Mouse (Mus musculus): Measurements from ENCODE around the gene Hist1h2ae.
"Not testable (repeated sequence)": the region's sequence is repeated elsewhere in the genome, so short reads cannot be mapped to it uniquely, and the experiment has no call there.

Hist1h2ae gene

DNA sequence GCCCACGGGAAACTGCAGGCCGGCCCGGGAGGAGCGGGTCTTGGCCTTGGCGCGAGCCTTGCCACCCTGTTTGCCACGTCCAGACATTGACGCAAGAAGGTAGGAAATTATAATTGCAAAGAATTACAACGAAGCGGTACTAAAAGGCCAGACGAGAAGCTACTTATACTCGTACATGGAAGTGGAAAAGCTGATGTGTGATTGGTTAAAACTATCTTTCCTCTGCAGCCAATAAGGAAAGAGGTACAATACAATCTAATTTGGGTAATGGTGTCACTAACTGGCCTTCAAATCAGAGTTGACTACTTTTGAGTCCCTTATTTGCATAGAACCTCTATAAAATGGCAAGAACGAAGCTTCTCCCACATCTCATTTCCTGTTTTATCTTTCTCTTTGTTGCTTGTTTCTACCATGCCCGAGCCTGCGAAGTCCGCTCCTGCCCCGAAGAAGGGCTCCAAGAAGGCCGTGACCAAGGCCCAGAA lies at the start of gene Hist1h2ae, which contains the start of gene Hist1h2bg:
Gene Hist1h2ae (minus strand): TSS at position 199 of the 482 bp plus-strand sequence.
Gene Hist1h2bg (plus strand): TSS at position 375 of the 482 bp plus-strand sequence.
- peak; percentile 59 for DNase-seq (ENCODE audit: low spot score)

DNA sequence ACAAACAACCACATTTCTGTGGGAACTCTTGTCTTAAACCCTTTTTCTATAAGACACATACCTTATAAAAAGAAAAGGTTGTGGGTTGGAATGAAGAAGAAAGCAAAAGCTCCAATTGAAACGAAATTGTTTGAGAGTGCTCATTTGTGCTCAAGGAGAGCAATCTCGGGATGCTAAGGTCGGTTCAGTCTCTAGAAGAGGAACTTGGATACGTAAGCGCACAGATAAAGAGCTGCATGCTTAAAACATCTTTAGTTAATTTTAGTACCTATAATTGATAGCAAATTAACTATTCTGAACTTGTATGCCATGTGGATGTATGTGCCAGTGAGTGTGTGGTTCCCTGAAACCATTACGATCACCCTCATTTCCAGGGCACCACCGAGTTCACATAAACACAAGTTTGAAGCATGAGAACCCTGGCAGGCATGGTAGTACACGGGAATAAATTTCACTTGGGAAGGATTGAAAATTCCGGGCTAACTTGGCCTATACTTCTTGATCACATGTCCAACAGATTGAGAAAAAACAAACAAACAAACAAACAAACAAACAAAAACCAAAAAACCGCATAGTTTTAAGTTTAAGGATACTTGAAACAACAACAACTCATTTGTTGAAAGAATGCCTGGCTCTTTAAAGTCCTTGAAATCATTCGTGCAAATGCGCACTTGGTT lies 49.2 kb upstream of the Hist1h2ae start:
- DNase-seq (ENCODE audit: low spot score): no peak

DNA sequence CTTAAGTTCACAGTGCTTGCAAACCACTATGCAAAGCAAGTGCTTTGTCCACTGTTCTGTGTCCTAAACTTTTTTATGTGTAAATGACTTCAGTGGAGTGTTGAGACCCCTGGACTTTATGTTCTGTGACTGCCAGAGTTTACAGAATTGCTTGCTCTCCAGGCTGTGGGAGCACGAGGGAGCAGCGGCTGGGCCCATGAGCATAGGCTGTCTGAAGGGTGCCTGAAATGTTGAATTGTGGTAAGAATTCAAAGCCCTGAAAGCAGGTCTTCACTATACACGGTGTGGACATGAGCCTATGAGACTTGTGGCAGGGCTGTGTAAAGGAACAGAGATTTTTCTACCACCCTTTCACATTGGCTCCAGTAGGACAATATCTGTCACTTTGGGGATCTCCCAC lies 40.6 kb upstream of the Hist1h2ae start:
- DNase-seq (ENCODE audit: low spot score): no peak

DNA sequence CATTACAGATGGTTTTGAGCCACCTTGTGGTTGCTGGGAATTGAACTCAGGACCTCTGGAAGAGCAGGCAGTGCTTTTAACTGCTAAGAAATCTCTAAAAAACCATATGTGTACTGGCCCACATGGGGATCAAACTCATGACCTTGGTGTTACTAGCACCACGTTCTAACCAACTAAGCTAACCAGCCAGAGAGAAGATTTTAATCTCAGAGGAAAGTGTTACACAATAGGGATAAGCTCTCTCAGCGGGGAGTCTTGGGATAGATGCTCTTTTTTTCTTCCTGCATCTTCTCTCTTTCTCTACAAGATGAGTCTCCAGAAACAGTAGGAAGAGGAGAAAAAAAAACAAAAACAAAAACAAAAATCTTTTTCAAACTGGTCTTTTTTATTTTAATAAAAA lies 39.4 kb upstream of the Hist1h2ae start:
- no peak for DNase-seq (ENCODE audit: low spot score)

DNA sequence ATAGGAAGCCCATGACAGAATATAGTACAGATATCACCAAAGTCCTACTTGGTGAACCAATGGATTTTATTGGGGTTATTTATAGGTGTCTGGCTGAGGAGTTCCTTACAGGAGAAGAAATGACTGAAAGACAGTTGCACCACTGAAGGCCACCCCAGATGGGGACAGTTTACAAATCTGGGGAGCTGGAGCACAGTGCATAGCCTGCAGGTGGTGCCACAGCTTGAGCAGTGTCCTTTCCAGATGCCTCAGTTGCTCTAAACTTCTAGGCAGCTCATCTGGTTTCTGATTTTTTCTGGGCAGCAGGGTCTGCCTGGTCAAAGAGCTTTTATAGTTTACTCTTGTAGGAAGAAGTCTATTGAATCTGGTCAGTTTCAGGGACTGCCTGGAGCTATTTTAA lies 38.8 kb upstream of the Hist1h2ae start:
- no peak for DNase-seq (ENCODE audit: low spot score)

DNA sequence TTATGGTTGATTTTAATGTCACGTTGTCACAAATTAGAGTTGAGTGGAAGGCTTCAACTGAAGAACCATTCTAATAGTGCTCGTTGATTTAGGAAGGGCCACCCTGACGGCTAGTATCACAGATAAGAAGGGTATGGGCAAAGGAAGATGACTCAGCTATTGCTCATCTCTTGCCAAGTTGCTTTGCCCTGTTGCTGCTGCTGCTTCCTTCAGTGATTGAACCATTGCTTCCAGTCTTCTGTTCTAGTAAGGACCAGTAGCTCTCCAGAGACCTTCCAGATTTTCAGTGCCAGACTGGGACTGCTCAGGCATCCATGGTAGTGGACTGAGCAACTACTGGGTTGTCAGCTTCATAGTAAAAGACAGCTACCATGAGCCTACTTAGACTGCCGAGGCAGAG lies 38.2 kb upstream of the Hist1h2ae start:
- no peak for DNase-seq (ENCODE audit: low spot score)

DNA sequence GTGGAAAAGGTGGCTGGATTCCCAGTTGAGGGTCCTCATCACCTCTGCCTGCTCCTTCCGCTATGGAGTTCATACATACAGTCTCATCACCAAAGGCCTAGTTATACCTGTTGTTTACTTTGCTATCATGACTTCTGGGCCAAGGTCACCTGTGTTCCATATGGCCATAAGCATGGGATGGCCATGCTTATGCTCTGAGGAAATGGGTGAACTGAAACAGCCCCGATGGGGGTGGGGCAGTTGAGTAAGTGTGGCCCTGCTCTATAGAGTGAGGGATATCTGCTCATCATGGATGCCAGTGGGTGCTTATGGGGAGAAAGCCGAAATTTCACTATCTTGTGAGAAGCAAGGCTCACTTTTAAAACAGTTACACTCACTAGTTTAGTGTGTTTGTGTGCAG lies 34.0 kb upstream of the Hist1h2ae start:
- no peak for DNase-seq (ENCODE audit: low spot score)

DNA sequence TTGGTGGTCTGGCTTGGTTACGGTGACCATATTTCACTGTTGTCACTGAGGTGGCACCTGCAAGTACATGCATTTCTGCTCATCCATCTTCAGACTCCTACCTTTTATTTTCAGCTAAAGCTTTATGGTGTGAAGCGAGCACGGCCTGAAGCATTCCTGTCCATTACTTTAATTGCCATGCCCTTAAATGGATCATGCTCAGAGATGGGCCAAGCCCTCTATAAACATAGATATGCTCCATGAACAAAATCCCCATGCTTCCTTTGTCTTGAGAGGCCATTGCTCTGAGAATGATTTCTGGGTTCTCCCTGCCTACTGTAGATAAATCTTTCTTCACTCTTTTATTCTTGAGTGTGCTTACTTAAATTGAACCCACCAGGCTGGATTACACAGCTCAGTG lies 33.4 kb upstream of the Hist1h2ae start:
- DNase-seq (ENCODE audit: low spot score): no peak

DNA sequence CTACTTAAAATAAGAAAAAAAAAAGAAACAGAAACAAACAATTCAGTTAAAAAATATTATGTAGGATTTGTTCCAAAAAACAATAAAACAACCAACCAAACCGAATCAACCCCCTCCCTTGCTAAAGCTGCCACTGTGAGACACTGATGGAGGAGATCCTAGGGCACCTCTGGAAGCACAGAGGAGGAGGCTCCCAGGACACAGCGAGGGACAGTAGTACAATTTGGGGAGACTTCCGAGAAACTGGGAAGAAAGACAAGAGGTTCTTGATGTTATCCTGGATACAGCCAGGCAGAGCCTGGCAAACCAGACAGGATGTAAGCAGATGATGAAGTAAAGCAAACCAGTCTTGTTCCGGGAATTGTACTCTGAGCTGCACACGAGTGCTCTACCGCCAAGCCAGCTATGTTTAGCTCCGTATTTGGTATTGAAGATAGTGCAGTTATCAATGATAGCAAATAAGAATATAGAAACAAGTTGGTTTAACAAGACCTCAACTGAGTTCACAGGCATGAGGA lies 32.2 kb upstream of the Hist1h2ae start:
- DNase-seq (ENCODE audit: low spot score): no peak

DNA sequence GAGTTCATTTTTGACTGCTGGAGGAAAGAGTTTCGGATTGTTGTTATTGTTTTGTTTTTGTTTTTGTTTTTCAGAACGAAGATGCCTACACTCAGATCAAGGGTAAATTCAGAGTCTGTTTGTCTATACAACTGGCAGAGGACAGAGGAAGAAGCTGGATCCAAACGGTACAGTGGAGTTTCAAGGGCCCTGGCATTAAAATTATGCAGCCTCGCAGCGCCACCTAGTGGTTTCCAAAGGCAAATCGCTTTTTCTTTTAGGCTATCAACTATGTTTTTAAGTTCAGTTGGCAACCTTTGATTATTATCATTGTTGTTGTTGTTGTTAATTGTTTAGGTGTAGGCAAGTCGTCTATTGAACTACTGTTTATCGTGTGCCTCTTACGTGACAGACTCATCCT lies 26.9 kb upstream of the Hist1h2ae start:
- DNase-seq (ENCODE audit: low spot score): peak; percentile 81

DNA sequence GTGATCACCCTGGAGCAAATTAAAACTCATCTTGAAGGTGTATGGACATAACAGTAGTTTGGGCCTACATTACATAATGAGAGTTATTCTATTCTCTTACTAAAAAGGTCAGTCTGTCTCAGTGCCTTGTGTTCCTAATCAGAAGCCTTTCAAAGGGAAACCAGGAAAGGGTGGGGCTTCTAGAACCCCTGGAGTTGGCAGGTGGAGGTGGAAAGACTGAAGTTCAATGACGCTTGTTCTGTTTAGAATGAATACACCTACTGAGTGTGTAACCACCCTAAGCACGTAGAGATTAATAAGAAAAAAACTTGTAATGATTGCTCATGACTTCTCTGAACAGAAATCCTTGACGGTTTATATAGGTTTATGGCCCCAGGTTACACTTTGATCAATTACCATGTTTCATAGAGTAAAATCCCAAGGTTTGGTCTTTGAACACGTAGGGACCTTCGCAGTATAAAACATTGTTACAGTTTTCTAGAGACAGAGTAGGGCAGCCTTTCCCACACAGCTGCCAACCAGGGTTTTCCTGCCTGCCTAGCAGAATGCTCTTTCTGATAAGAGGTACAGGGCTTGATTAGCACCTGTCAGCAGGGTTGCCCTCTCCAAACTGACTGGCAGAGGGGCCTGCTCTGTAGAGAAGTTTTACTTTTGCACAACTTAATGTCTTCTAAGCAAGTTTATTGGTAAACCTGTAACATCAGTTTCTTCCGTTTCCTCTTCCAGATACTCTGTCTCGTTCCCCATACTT lies 24.8 kb upstream of the Hist1h2ae start:
- DNase-seq (ENCODE audit: low spot score): no peak

DNA sequence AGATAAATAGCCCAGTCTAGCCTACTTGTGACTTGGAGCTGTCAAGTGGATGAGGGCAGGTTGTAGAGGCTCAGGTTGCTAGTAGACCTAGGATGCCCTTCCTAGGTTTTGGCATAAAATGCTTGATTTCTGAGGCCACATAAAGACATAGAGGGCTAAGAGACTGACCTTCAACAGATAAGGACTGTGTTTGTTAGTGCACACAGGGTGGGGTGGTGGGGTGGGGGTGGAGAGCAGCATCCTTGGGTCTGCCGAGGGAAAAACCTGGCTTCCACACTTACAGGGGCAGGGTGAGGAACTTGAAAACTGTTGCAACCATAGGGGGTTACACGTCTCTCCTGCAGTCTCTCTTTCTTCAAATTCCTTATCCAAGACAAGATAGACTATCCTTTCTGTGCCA lies 24.2 kb upstream of the Hist1h2ae start:
- DNase-seq (ENCODE audit: low spot score): no peak

DNA sequence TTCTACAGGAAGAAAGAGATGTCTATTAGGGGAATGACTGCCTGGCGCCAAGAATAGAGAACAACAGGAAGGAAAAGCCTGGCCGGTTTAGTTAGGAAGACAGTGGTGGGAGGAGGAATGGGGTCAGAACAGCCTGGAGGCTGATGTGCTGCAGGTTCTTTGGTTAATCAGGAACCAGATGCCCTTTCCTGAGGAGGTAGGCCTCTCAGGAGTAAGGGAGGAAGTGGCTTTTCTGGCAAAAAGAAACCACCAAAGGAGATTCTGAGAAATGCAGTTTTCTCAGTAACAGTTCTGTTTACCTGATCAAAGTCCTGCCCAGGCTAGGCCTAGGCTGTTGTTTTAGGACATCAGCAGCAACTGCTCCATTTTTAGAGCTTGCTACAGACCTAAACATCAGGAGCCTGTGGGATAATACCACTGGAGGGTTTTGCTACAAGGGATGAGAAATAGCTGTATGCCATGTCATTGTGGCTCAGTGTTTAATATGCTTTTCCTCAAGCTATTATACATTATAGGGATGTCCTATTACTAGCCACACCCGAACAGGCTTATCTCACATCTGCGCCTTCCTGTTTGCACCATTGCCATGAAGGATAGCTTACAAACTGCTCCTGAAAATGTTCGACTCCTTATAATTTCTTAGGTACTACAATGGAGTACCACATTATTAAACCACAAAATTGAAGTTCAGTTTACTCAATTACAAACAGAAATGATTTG lies 22.2 kb upstream of the Hist1h2ae start:
- DNase-seq (ENCODE audit: low spot score): peak; percentile 23

DNA sequence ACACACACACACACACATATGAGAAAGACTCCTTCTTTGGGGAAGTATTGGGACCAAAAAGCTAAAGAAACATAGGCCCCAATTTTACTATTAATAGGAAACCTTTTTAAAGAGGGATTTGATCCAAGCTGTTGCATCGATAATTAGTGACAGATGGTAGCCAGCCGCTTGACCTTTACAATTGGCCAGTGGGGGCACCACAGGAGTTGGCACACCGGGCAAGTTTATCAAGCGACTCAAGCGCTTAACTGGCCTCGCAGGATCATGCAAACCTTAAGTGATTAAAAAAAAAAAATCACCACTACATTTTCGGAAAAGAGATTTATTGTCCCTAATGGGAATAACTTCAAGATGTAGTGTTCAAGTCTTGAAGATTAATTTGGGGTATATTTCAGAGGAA lies 21.6 kb upstream of the Hist1h2ae start:
- no peak for DNase-seq (ENCODE audit: low spot score)

DNA sequence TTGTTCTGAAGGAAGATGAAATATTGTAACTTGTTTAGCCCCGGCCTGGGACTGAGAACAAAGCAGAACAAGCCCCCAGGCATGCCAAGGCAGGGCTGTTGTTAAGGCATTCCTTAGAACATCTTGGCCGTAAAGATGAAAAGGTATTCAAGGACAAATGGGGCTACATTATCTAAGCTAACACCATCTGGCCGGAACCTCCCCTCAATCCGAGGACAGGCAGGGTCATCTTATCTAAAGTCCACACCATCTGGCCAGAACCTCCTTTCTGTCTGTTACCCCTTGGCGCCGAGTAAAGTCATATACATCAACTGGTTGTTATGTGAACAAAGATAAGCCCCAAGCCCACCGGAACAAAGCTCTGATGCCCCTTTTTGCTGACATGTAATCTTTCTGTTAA lies 20.9 kb upstream of the Hist1h2ae start:
- not testable (repeated sequence) for DNase-seq (ENCODE audit: low spot score)

DNA sequence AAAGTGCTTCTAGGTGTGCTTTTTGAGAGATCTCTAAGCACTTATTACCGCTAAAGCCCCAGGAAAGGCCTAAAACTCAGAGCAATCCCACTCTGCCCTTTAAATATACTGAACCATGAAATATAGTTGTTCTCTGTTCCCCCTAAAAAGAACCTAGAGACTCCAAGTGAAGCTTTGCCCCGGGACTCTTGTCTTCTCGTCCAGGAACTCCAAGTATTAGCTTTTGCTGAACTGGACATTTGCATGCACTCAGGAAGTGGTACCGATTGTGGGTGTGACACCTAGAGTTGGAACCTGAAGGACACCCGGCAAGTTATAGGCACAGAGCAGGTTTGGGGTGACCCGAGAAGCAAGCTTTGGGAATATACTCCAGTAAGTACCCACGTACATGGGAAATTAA lies 20.2 kb upstream of the Hist1h2ae start:
- DNase-seq (ENCODE audit: low spot score): no peak

DNA sequence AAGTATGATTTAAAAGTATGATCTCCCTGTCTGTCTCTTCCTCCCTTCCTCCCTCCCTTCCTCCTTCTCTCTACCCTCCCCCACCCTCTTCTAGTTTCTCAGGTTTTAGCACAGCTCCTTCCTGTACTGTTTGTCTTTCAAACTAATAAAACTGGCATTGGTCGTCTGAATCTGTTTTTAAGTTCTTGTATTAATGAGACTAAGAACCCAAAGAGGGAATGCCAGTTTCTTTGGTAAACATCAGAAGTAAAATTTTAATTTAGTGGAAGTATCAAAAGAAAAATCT lies 15.9 kb upstream of the Hist1h2ae start:
- no peak for DNase-seq (ENCODE audit: low spot score)

DNA sequence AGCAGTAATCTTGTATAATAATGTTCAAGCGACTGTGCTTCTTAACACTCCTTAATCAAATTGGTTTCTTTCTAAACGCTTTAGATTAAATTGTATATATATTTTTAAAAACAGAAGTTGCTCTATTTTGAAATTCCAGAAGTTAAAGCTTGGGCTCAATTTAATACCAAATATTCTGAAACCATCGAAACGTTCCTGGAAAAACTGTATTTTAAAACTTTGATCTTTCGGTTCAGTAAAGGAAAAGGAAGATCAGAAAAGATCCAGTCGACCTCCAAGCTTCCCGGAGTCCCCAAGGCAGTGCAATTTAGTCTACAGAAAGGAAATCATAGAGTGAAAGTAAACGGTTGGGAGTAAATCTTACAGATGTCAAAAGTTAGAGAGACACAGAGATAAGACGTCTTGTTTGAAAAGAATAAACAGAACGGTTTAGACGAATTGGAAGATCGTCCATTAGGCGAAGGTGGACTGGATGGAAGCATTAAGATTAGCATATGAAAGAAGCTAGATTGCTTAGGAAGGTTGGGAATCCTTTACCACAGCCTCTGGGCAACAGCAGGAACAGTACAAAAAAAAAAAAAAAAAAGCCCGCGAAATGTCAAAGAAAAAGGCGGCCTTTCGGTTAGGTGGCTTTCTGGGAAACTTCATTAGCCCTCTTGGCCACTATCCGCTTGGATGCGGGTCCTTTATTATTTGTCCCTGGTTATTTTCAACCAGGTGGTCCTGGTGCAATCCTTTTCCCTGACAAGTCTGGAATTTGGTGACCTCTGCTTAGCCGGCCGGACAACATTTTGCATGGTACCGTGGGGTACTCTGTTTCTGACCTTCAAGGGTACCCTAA lies 15.3 kb upstream of the Hist1h2ae start:
- no peak for DNase-seq (ENCODE audit: low spot score)

DNA sequence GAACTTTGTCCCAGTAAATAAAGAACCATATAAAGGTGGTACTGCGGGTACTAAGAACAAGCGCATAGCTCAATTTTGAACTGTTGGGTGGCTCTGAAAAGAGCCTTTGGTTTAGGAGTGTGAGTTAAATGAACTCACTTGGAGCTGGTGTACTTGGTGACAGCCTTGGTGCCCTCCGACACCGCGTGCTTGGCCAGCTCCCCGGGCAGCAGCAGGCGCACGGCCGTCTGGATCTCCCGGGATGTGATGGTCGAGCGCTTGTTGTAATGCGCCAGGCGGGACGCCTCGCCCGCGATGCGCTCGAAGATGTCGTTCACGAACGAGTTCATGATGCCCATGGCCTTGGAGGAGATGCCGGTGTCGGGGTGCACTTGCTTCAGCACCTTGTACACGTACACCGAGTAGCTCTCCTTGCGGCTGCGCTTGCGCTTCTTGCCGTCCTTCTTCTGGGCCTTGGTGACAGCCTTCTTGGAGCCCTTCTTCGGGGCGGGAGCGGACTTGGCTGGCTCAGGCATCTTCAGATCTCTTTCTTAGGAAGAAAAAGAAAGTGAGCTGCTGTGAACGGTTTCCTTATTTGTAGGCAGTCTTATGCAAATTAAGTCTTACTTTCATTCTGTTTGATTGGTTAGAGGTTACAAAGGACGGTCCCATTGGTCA lies 14.6 kb upstream of the Hist1h2ae start:
- peak; percentile 69 for DNase-seq (ENCODE audit: low spot score)

DNA sequence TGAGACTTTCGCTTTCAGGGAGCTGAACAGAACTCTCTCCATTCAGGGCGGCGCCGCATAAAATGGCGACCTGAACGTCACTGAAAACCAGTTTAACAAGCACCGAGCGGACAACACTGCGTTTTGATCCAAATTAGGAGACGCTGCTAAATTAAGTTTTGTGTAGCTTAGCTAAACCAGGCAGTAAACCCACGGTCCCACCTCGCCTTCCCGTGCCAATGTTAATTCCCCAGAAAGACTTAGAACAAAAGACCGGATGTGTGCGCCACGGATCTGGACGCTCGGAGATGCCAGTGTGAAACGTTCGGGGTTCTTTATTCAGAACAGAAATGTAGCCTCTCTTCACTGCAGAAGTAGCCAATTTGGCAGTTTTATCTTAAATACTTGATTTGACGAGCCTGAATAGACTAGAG lies 14.0 kb upstream of the Hist1h2ae start:
- DNase-seq (ENCODE audit: low spot score): peak; percentile 82

DNA sequence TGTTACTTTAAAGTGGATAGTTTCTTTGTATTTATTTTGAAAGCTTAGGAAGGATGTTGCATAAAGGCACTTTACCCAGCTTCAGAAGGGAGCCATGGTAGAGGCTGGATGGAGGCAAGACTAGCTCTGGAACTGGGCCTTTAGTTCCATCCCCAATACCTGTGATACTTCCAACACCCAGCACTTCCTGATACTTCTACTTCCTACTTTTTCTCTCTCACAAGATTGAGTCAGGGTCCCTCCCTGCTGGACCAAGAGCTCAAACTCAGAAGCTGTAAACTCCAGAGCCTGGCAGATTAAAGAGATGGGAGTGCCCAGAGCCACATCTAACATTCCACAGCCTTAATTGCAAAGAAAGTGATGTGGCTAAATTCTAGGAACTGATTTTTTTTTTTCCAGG lies 13.3 kb upstream of the Hist1h2ae start:
- no peak for DNase-seq (ENCODE audit: low spot score)
